Mouse (Mus musculus): ENCODE measurements around the gene Prkca.

DNA sequence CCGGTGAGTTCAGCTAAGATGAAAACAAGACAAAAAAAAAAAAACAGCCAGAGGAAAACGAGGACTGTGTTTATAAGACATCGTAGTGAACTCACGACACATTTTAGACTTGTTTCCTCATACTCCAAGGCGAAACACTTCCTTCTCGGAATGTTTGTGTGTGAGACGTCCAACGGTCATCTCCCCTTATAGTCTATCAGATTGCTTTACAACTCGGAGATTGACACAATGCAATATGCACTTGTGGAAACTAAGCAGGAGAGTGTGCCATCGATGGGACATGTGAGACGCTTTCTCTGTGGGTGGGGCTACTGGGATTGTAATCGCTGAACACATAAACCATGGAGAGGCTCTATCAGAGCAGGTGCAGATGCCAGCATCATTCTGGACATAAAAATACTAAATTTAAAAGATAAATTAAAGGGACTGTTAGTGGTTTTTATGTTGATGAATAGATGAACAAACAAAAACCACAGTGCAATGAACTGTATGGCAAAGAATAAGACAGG lies 49.4 kb downstream of the Prkca start:
- no peak for TF ChIP-seq CTCF (IDR thresholded peaks at IDR 0.05; ENCODE audit: control insufficient read depth, insufficient read depth, insufficient replicate concordance, low read depth, low read length)
- no peak for TF ChIP-seq POLR2A (IDR thresholded peaks at IDR 0.05; ENCODE audit: control insufficient read depth, low read depth, low read length)
